Mouse (Mus musculus) left cerebral cortex, postnatal 10 days (tissue): ENCODE data around the gene Pkd1l1. TPM values are rescaled to one million over a fixed set of nuclear protein-coding genes. Genes with fewer than 3 reads are reported as not detected.
A peak's percentile ranks its signal among the peaks of the same experiment; 100 is the strongest.

Source experiments
- DNase-seq, 2 experiments: peaks; one replicate each; pipeline ENCODE4 v3.0.0; 2021 to 2022; ENCODE audit warnings: low spot score in 2 of 2, mixed read lengths in 1 of 2; ENCODE audit errors: extremely low spot score in 1 of 2
- intact Hi-C: fragments of 180-260 bp; cut with DNase I; formaldehyde crosslinking; loops from one replicate; pipeline ENCODE4 v1.15.1; 2025
- total RNA-seq, 2 experiments: library from RNA; stranded (reverse); gene quantifications; 2 replicates each; pipeline ENCODE4 v1.2.3; 2021

Gene Pkd1l1
- not detected for total RNA-seq

GRCm38 (mm10) chr11:8973166-8973565, at the start of gene Pkd1l1:
Pkd1l1 (minus strand) TSS chr11:8973266.
- intact Hi-C loops, result no loop called here

GRCm38 (mm10) chr11:9020207-9020606, 47.1 kb upstream of the Pkd1l1 start:
- intact Hi-C loops, result no loop called here
- DNase-seq, result no peak

More at GRCm38 (mm10) chr11:8973166-8973565, at the start of gene Pkd1l1:
- DNase-seq, result no peak

GRCm38 (mm10) chr11:9018491-9019267, 45.6 kb upstream of the Pkd1l1 start:
- DNase-seq, result no peak
- intact Hi-C loops, result no loop called here

- intact Hi-C loops, result no loop called here
Measured at GRCm38 (mm10) chr11:9014740-9015139, 41.7 kb upstream of the Pkd1l1 start.

GRCm38 (mm10) chr11:9011348-9011747, 38.3 kb upstream of the Pkd1l1 start:
- DNase-seq, result no peak
- intact Hi-C loops, result no loop called here

More at GRCm38 (mm10) chr11:9014740-9015139, 41.7 kb upstream of the Pkd1l1 start:
- no peak for DNase-seq

- DNase-seq, result peak; percentile 62 to 90
- intact Hi-C loops, result no loop called here
Measured at GRCm38 (mm10) chr11:9010853-9011339, 37.8 kb upstream of the Pkd1l1 start, which contains the start of gene Hus1. Hus1 (minus strand) TSS chr11:9011191.

- intact Hi-C loops, result no loop called here
- peak; percentile 27 to 31 for DNase-seq
Measured at GRCm38 (mm10) chr11:9010416-9010815, 37.4 kb upstream of the Pkd1l1 start.

- DNase-seq, result no peak
- intact Hi-C loops, result no loop called here
Measured at GRCm38 (mm10) chr11:9008761-9009160, 35.7 kb upstream of the Pkd1l1 start.

- DNase-seq, result peak in 1 of 2 experiments; percentile 9
- intact Hi-C loops, result no loop called here
Measured at GRCm38 (mm10) chr11:8988084-8988483, 15.0 kb upstream of the Pkd1l1 start.

GRCm38 (mm10) chr11:8986058-8986457, 13.0 kb upstream of the Pkd1l1 start:
- intact Hi-C loops, result no loop called here
- DNase-seq, result no peak

- intact Hi-C loops, result loop anchor here (2.0 kb wide), 1 partner anchor 153 kb away; no protein-coding TSS in a partner anchor
- peak; percentile 20 to 76 for DNase-seq
Measured at GRCm38 (mm10) chr11:8983237-8983861, 10.3 kb upstream of the Pkd1l1 start.

- no peak for DNase-seq
- intact Hi-C loops, result no loop called here
Measured at GRCm38 (mm10) chr11:8978154-8978553, 5.1 kb upstream of the Pkd1l1 start.

GRCm38 (mm10) chr11:8972093-8972492, 973 bp downstream of the Pkd1l1 start:
- no peak for DNase-seq
- intact Hi-C loops, result no loop called here

GRCm38 (mm10) chr11:8970509-8970908, 2.6 kb downstream of the Pkd1l1 start:
- intact Hi-C loops, result no loop called here
- no peak for DNase-seq

GRCm38 (mm10) chr11:8968094-8968493, 5.0 kb downstream of the Pkd1l1 start:
- intact Hi-C loops, result no loop called here
- DNase-seq, result no peak

- peak; percentile 39 to 44 for DNase-seq
- intact Hi-C loops, result loop anchor here (5.0 kb wide), 2 partner anchors 421 to 531 kb away; no protein-coding TSS in a partner anchor
Measured at GRCm38 (mm10) chr11:8958572-8958971, 14.5 kb downstream of the Pkd1l1 start.

GRCm38 (mm10) chr11:8958108-8958507, 15.0 kb downstream of the Pkd1l1 start:
- DNase-seq, result no peak
- intact Hi-C loops, result loop anchor here (5.0 kb wide), 2 partner anchors 421 to 531 kb away; no protein-coding TSS in a partner anchor

GRCm38 (mm10) chr11:8957023-8957422, 16.0 kb downstream of the Pkd1l1 start:
- DNase-seq, result no peak
- intact Hi-C loops, result loop anchor here (5.0 kb wide), 2 partner anchors 420 to 530 kb away; no protein-coding TSS in a partner anchor

GRCm38 (mm10) chr11:8955678-8956077, 17.4 kb downstream of the Pkd1l1 start:
- DNase-seq, result peak in 1 of 2 experiments; percentile 51
- intact Hi-C loops, result loop anchor here (5.0 kb wide), 2 partner anchors 418 to 528 kb away; no protein-coding TSS in a partner anchor
